26 mouse cellular contexts compared by ENCODE assay signal in the genomic region with DNA sequence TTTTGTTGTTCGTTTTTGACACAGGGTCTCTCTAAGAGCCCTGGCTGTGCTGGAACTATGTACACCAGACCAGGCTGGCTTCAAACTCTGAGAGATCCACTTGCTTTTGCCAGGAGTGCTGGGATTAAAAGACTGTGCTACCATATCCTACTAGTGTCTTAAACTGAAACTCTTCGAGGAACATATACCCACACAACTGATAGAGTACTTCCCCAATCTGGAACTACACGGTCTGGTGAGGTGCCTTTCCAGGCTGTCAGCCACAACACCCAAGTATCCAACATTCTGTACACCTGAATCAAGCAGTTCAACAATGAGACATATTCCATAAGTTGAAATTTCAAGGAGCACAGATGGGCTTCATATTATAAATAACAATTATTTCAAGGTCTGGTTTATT.
A peak's percentile ranks its signal among the peaks of the same experiment; 100 is the strongest.
DNase-seq lines count a peak whose midpoint lies in the region; ATAC-seq and TF ChIP-seq lines count a peak whose summit lies in the region.
"Had no signal": no experiment of that assay in that cellular context is flagged by ENCODE, and none has a peak within 500 bp of the region (broad histone marks: within the 10 kb centered on the region; RNA-seq: fewer than 3 reads in every experiment).

No protein-coding gene starts in this region.

- TF ChIP-seq POLR2A in heart, adult 2 months (IDR thresholded peaks at IDR 0.05; ENCODE audit: insufficient read depth, low read depth, low read length) = no peak

- H3K36me3 ChIP-seq in heart, adult 2 months (ENCODE audit: control insufficient read depth, insufficient read depth, low read length) = peaks cover 2% of the 10 kb centered on the region
- 0 out of 2 replicates have a peak, but pooled peaks cover 3% of the 10 kb centered on the region for H3K36me3 ChIP-seq in heart, embryonic 11.5 days (ENCODE audit: control insufficient read depth, insufficient read depth, low read length)
- H3K36me3 ChIP-seq in neural tube, embryonic 13.5 days = peaks cover 4% of the 10 kb centered on the region; the same call in 1 of the 2 replicates
- no peaks in the 10 kb centered on the region; the same call in 1 of the 2 replicates for H3K36me3 ChIP-seq in neural tube, embryonic 15.5 days
- no peaks in the 10 kb centered on the region; the same call in 1 of the 2 replicates for H3K36me3 ChIP-seq in splenic B cell, adult 2 months (ENCODE audit: control insufficient read depth, insufficient read depth, low read length, poor library complexity, severe bottlenecking)
- H3K36me3 ChIP-seq: lung, embryonic 15.5 days had no signal

- H3K4me2 ChIP-seq in heart, embryonic 11.5 days = no peak overlapping the region
- no peak overlapping the region for H3K4me2 ChIP-seq in neural tube, embryonic 13.5 days
- H3K4me2 ChIP-seq in neural tube, embryonic 15.5 days = no peak overlapping the region
- H3K4me2 ChIP-seq: hindbrain, embryonic 14.5 days; limb, embryonic 13.5 days; liver, embryonic 11.5 days; lung, embryonic 15.5 days; midbrain, embryonic 12.5 days had no signal

- H3K27ac ChIP-seq in heart, adult 2 months = peak overlapping the region; percentile 11; the same call in 1 of the 2 replicates
- no peak overlapping the region for H3K27ac ChIP-seq in heart, embryonic 11.5 days (ENCODE audit: low read depth, low read length)
- 0 out of 2 replicates have a peak overlapping the region, but pooled peaks have one; percentile 19 for H3K27ac ChIP-seq in neural tube, embryonic 13.5 days (replicated peaks)
- no peak overlapping the region for H3K27ac ChIP-seq in neural tube, embryonic 15.5 days (replicated peaks)
- H3K27ac ChIP-seq: hindbrain, embryonic 14.5 days; limb, embryonic 13.5 days; midbrain, embryonic 12.5 days had no signal

- H3K27me3 ChIP-seq in heart, adult 2 months (ENCODE audit: control insufficient read depth, insufficient read depth, low read length) = no peaks in the 10 kb centered on the region
- H3K27me3 ChIP-seq in heart, embryonic 11.5 days (ENCODE audit: control insufficient read depth, insufficient read depth, low read length) = no peaks in the 10 kb centered on the region
- H3K27me3 ChIP-seq in neural tube, embryonic 13.5 days = no peaks in the 10 kb centered on the region
- H3K27me3 ChIP-seq in neural tube, embryonic 15.5 days (replicated peaks) = no peaks in the 10 kb centered on the region
- H3K27me3 ChIP-seq in splenic B cell, adult 2 months (ENCODE audit: control insufficient read depth, insufficient read depth, low read length, poor library complexity, severe bottlenecking) = no peaks in the 10 kb centered on the region
- H3K27me3 ChIP-seq: limb, embryonic 13.5 days; lung, embryonic 15.5 days; megakaryocyte, embryonic 14.5 days; midbrain, embryonic 12.5 days had no signal

- TF ChIP-seq CTCF in heart, adult 2 months (IDR thresholded peaks at IDR 0.05) = no peak

- no peak overlapping the region for H3K9ac ChIP-seq in heart, adult 2 months (ENCODE audit: low read depth, low read length)
- H3K9ac ChIP-seq in heart, embryonic 11.5 days (ENCODE audit: low read depth, low read length) = no peak overlapping the region
- H3K9ac ChIP-seq in neural tube, embryonic 13.5 days = no peak overlapping the region
- no peak overlapping the region for H3K9ac ChIP-seq in neural tube, embryonic 15.5 days (replicated peaks)
- H3K9ac ChIP-seq: hindbrain, embryonic 14.5 days; limb, embryonic 13.5 days; lung, embryonic 15.5 days; midbrain, embryonic 12.5 days had no signal

- H3K4me3 ChIP-seq in heart, adult 2 months = no peak overlapping the region
- no peak overlapping the region for H3K4me3 ChIP-seq in heart, embryonic 11.5 days (ENCODE audit: low read depth, low read length)
- H3K4me3 ChIP-seq in neural tube, embryonic 13.5 days = no peak overlapping the region
- no peak overlapping the region for H3K4me3 ChIP-seq in neural tube, embryonic 15.5 days (replicated peaks)
- H3K4me3 ChIP-seq: gastrocnemius, adult 2 months; limb, embryonic 13.5 days; lung, embryonic 15.5 days; midbrain, embryonic 12.5 days had no signal

- TF ChIP-seq EP300 in heart, adult 2 months (IDR thresholded peaks at IDR 0.05; ENCODE audit: insufficient read depth, low read depth, low read length) = no peak

- peaks cover 15% of the 10 kb centered on the region for H3K4me1 ChIP-seq in heart, adult 2 months (ENCODE audit: control insufficient read depth, insufficient read depth, low read length)
- peaks cover 27% of the 10 kb centered on the region for H3K4me1 ChIP-seq in heart, embryonic 11.5 days (ENCODE audit: control insufficient read depth, insufficient read depth, low read length)
- peaks cover 20% of the 10 kb centered on the region for H3K4me1 ChIP-seq in neural tube, embryonic 13.5 days (replicated peaks)
- peaks cover 9% of the 10 kb centered on the region for H3K4me1 ChIP-seq in neural tube, embryonic 15.5 days

- 67% methylated on average over 3 of the region's 3 CpGs for WGBS in heart, adult 2 months
- WGBS in heart, embryonic 11.5 days (ENCODE audit: insufficient replicate concordance) = 65% methylated on average over 3 of the region's 3 CpGs
- WGBS in neural tube, embryonic 13.5 days = 91% methylated on average over 3 of the region's 3 CpGs
- WGBS in neural tube, embryonic 15.5 days = 88% methylated on average over 3 of the region's 3 CpGs

- intact Hi-C loops in heart, adult 2 months (cut with DNase I) = no loop called here

- ATAC-seq in heart, embryonic 11.5 days (replicated peaks; ENCODE audit: insufficient number of reproducible peaks, low FRiP score, low TSS enrichment) = no peak
- ATAC-seq in neural tube, embryonic 13.5 days (ENCODE audit: low read depth) = no peak
- ATAC-seq in neural tube, embryonic 15.5 days (ENCODE audit: low FRiP score) = no peak
- ATAC-seq in granulocyte monocyte progenitor cell, adult 5-6 weeks (replicated peaks; ENCODE audit: poor library complexity, severe bottlenecking) = peak; percentile 55; the same call in 1 of the 2 replicates
- ATAC-seq: forebrain, embryonic 14.5 days; inflammation-experienced regulatory T-cells, adult 6 months had no signal

- H3K9me3 ChIP-seq in heart, embryonic 11.5 days (replicated peaks; ENCODE audit: control insufficient read depth, low read length) = no peaks in the 10 kb centered on the region
- H3K9me3 ChIP-seq in neural tube, embryonic 13.5 days = no peaks in the 10 kb centered on the region
- no peaks in the 10 kb centered on the region for H3K9me3 ChIP-seq in neural tube, embryonic 15.5 days (replicated peaks)
- H3K9me3 ChIP-seq: limb, embryonic 13.5 days; lung, embryonic 15.5 days; megakaryocyte, embryonic 14.5 days; midbrain, embryonic 12.5 days had no signal

- H3K79me2 ChIP-seq in heart, adult 2 months (replicated peaks; ENCODE audit: control insufficient read depth, insufficient read depth, low read length) = no peaks in the 10 kb centered on the region; the same call in 1 of the 2 replicates

- no peak for DNase-seq in heart, adult 2 months
- peak; percentile 50 for DNase-seq in splenic B cell, adult 2 months (ENCODE audit: low read depth, low spot score)
- DNase-seq in thymus, postnatal 0 days (ENCODE audit: low spot score) = no peak
- no peak for DNase-seq in right cerebral cortex, postnatal 14 days
- DNase-seq: adrenal gland, postnatal 14 days; cerebellum, adult 18-20 months; cerebellum, postnatal 14 days; gastrocnemius, adult 2 months; heart, postnatal 36 days; kidney, adult 11 months; kidney, postnatal 36 days; right cerebral cortex, adult 18-20 months; right cerebral cortex, postnatal 4 days; thymus, adult 2 months had no signal

Comparison
In these comparisons a context has a peak if more than half of its experiments do, and no peak if none do; other contexts are left out.
1. H3K27ac ChIP-seq: peak in heart, adult 2 months (single experiment) and neural tube, embryonic 13.5 days (single experiment); none in heart, embryonic 11.5 days (single experiment) and neural tube, embryonic 15.5 days (single experiment).